Mouse (Mus musculus) right cerebral cortex, adult 18-20 months (tissue): ENCODE data around the gene Itpr2.

ENCODE experiments used
- DNase-seq: peaks from one replicate; pipeline ENCODE4 v3.0.0; 2022; ENCODE audit warnings: mixed read lengths

The Itpr2 gene

GRCm38 (mm10) chr6:146411446-146412070 is 90.5 kb downstream of the Itpr2 start:
- DNase-seq: no peak

GRCm38 (mm10) chr6:146410427-146410810 is 91.6 kb downstream of the Itpr2 start:
- no peak for DNase-seq

- peak; percentile 81 for DNase-seq
These were observed 92.2 kb downstream of the Itpr2 start for GRCm38 (mm10) chr6:146409692-146410426.

- DNase-seq: no peak
These were observed 96.6 kb downstream of the Itpr2 start for GRCm38 (mm10) chr6:146405380-146405779.

- DNase-seq: peak; percentile 76
These were observed 97.1 kb downstream of the Itpr2 start for GRCm38 (mm10) chr6:146404876-146405275.

- DNase-seq: no peak
These were observed 97.9 kb downstream of the Itpr2 start for GRCm38 (mm10) chr6:146404156-146404555.

- peak; percentile 75 for DNase-seq
These were observed 98.9 kb downstream of the Itpr2 start for GRCm38 (mm10) chr6:146402905-146403642.

- no peak for DNase-seq
These were observed 104.2 kb downstream of the Itpr2 start for GRCm38 (mm10) chr6:146397803-146398202.

- DNase-seq: no peak
These were observed 105.8 kb downstream of the Itpr2 start for GRCm38 (mm10) chr6:146396253-146396652.

GRCm38 (mm10) chr6:146395616-146396015 is 106.4 kb downstream of the Itpr2 start:
- DNase-seq: no peak

GRCm38 (mm10) chr6:146392188-146392587 is 109.8 kb downstream of the Itpr2 start:
- no peak for DNase-seq

GRCm38 (mm10) chr6:146390159-146390558 is 111.9 kb downstream of the Itpr2 start:
- no peak for DNase-seq

GRCm38 (mm10) chr6:146388010-146388409 is 114.0 kb downstream of the Itpr2 start:
- DNase-seq: no peak

GRCm38 (mm10) chr6:146387039-146387713 is 114.8 kb downstream of the Itpr2 start:
- no peak for DNase-seq

- no peak for DNase-seq
These were observed 122.8 kb downstream of the Itpr2 start for GRCm38 (mm10) chr6:146379263-146379662.

- no peak for DNase-seq
These were observed 130.5 kb downstream of the Itpr2 start for GRCm38 (mm10) chr6:146371511-146371910.

- no peak for DNase-seq
These were observed 135.8 kb downstream of the Itpr2 start for GRCm38 (mm10) chr6:146366180-146366579.

- no peak for DNase-seq
These were observed 144.1 kb downstream of the Itpr2 start for GRCm38 (mm10) chr6:146357911-146358310.

- DNase-seq: no peak
These were observed 149.7 kb downstream of the Itpr2 start for GRCm38 (mm10) chr6:146352258-146352805.

GRCm38 (mm10) chr6:146351816-146352215 is 150.2 kb downstream of the Itpr2 start:
- DNase-seq: no peak

GRCm38 (mm10) chr6:146347568-146347967 is 154.5 kb downstream of the Itpr2 start:
- no peak for DNase-seq

- no peak for DNase-seq
These were observed 155.4 kb downstream of the Itpr2 start for GRCm38 (mm10) chr6:146346545-146347195.
